Mouse (Mus musculus): ENCODE data around the gene Ruvbl2. TPM values are rescaled to one million over a fixed set of nuclear protein-coding genes. Genes with fewer than 3 reads are reported as not detected.

Gene Ruvbl2
- total RNA-seq, 2 experiments from 2014 or later: 25.2 to 26.5 TPM

DNA sequence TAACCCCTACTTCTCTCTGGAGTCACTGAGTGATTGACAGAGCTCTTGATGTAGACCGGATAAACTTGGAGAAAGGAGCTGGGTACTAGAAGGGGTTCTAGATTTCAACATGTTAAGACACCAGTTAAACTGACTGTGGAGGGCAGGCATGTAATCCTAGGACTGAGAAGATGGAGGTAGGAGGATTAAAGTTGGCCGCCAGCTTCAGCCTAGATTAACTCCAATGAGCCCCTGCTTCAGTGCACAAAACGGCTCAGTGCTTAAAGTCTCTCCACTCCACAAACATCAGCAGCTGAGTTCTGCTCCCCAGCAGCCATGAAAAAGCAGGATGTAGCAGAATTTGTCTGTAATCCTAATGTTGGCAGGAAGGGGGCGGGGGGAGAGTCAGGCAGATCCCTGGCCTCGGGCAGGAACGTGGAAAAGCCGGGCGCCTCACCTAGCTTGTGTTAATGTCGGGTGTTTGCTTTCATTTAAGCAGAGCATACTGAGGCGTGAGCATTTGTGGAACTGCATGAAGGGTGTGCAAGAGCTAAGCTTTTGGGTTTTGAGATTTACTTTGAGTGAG is 36.3 kb downstream of the Ruvbl2 start:
- no peak for DNase-seq

DNA sequence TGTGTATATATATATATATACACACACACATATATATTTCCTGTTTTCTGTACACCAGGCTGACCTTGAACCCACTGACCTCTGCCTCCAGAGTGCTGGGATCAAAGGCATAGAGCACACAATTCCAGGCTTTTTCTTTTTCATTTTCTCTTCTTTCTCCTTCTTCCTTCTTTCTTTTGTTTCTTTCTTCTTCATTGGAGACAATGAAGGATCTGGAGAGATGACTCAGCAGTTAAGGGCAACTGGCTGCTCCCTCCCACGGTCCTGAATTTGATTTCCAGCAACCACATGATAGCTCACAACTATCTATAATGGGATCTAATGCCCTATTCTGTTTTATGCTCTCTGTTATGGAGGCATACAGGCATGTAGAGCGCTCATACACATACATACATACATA is 41.1 kb downstream of the Ruvbl2 start:
- no peak for DNase-seq

DNA sequence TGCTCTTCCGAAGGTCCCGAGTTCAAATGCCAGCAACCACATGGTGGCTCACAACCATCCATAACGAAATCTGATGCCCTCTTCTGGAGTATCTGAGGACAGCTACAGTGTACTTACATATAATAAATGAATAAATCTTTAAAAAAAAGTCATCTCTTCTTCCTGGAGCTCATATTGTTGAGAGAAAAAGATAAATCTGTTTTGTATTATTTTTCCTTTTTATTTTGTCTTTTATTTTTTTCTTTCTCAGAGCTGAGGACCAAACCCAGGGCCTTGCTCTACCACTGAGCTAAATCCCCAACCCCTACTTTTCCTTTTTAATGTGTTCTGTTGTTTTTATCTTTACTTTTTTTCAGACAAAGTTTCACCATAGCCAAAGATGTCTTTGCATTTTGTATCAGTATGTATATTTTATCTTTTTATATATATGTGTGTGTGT is 41.5 kb downstream of the Ruvbl2 start:
- peak in 1 of 2 experiments; percentile 21 for DNase-seq

- DNase-seq: peak; percentile 100
Observed at GRCm38 (mm10) chr7:45395578-45396336, 42.1 kb downstream of the Ruvbl2 start, which contains the start of gene Snrnp70. Snrnp70 (minus strand) TSS chr7:45395742.

DNA sequence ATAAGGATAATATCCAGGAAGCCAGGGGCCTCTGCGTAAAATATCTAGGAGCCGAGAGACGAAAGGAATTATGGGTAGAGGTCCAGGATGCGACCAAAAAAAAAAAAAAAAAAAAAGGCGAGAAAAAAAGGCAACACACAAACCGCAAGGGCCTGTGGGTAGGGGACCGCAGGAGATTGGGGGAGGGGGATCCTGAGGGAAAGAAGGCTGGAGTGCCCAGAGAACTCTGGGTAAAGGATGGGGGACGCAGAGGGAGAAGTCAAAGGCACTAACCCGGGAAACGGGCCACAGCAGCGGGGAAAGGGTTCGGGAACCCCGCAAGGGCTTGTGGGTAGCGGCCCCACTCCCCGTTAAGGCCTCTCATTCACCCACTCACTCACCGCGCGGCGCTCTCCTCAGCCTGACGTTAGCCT is 42.8 kb downstream of the Ruvbl2 start:
- no peak for DNase-seq

- no peak for DNase-seq
Observed at GRCm38 (mm10) chr7:45386077-45386476, 51.8 kb downstream of the Ruvbl2 start.

DNA sequence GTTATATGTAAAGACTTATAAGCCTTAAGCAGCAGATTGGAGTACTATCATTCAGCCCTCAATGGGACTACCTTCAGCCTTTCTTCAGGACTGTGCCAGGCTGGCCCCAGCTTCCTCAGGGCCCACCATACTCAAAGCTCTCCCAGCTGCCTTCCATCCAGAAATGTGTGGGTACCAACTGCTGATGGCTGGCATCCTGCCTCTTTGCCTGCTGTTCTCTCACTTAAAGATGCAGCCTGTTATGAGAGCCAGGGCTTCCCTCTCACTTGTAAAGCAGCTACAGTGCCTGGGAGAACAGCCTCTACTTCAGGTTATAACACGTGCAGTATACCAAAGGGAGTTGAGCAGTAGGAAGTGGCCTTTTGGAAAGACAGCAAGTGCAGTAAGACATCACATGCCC is 61.8 kb downstream of the Ruvbl2 start:
- no peak for DNase-seq

DNA sequence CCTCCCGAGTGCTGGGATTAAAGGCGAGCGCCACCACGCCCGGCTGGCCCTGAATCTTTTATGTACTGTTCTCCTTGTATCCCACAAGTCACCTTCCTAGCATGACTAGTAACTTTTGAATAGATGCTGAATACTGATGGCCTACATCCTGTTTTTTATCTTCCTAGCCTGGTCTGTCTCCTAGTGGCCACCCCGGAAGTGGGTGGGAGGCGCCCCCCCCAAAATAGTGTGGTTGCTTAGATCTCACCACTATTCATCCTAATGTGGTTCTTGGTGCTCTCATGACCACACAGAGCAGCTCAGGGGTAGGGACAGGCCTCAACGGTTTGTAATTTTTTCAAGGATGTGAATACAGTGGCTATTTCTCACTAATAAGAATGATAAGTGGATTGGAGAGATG is 63.3 kb downstream of the Ruvbl2 start:
- no peak for DNase-seq

DNA sequence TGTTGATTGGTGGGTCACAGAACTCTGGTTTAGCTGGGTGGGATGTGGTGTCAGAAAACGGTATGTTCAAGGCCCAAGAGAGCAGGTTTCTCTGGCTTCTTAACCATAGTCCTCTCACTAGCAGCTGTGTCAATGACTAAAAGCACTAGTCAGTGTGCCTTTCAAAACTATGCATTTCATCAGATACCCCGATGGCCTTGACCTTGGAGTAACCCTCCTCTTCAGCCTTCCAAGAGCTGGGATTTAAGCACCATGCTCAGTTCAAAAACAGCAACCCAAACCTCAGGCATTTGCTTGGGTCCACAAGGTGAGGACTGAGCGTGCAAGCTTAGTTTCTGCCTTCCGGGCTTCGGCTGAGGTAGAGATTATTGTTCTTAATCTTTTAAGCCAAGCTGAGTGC is 65.5 kb downstream of the Ruvbl2 start:
- DNase-seq: no peak

Small RNA genes lying within 50 kb of the gene (microRNA-seq; reads per million reads assigned to microRNA genes)
- 0 to 0.27 reads per million in 2 experiments for gene Gm22133

Other genes starting within 250 kb of the Ruvbl2 start
- under 1 TPM in 1 of 2 experiments, not detected in 1; 0.46 TPM for gene Ccdc155, start 233.2 kb downstream of the Ruvbl2 start, total RNA-seq (2021)
- gene Dkkl1, start 225.9 kb downstream of the Ruvbl2 start, total RNA-seq (2021): not detected
- gene Tead2, start 222.3 kb downstream of the Ruvbl2 start, total RNA-seq (2021): 1 to 10 TPM; 6.4 to 7.7 TPM
- 10 to 100 TPM in 1 of 2 experiments, 1 to 10 TPM in 1; 2.6 to 12.8 TPM for gene Cd37, start 199.0 kb downstream of the Ruvbl2 start, total RNA-seq (2021)
- not detected for gene Slc6a16, start 197.0 kb downstream of the Ruvbl2 start, total RNA-seq (2021)
- gene Slc6a21, start 160.6 kb downstream of the Ruvbl2 start, total RNA-seq (2021): not detected
- 10 to 100 TPM; 20.0 to 27.9 TPM for gene Trpm4, start 104.3 kb downstream of the Ruvbl2 start, total RNA-seq (2021)
- 100 to 1,000 TPM; 954 to 975 TPM for gene Hrc, start 102.8 kb downstream of the Ruvbl2 start, total RNA-seq (2021)
- gene Ppfia3, start 71.1 kb downstream of the Ruvbl2 start, total RNA-seq (2021): under 1 TPM in 1 of 2 experiments, not detected in 1; 0.33 TPM
- gene Lin7b, start 67.5 kb downstream of the Ruvbl2 start, total RNA-seq (2021): 1 to 10 TPM; 1.7 to 2.3 TPM
- gene Snrnp70, start 42.4 kb downstream of the Ruvbl2 start, total RNA-seq (2021): 10 to 100 TPM; 81.1 to 85.7 TPM
- 1 to 10 TPM; 6.1 to 7.4 TPM for gene Kcna7, start 32.4 kb downstream of the Ruvbl2 start, total RNA-seq (2021)
- gene Ntf5, start 24.4 kb downstream of the Ruvbl2 start, total RNA-seq (2021): under 1 TPM; 0.25 to 0.28 TPM
- gene Lhb, start 17.3 kb downstream of the Ruvbl2 start, total RNA-seq (2021): not detected
- 100 to 1,000 TPM in 1 of 2 experiments, 10 to 100 TPM in 1; 99.2 to 105 TPM for gene Gys1, start 3.3 kb downstream of the Ruvbl2 start, total RNA-seq (2021)
- gene Ftl1, start 21.8 kb upstream of the Ruvbl2 start, total RNA-seq (2021): 100 to 1,000 TPM; 287 to 382 TPM
- 10 to 100 TPM; 23.4 to 24.1 TPM for gene Bax, start 28.8 kb upstream of the Ruvbl2 start, total RNA-seq (2021)
- not detected for gene Tulp2, start 43.8 kb upstream of the Ruvbl2 start, total RNA-seq (2021)
- gene Gm45808, start 48.7 kb upstream of the Ruvbl2 start, total RNA-seq (2021): 10 to 100 TPM in 1 of 2 experiments, 1 to 10 TPM in 1; 8.7 to 12.3 TPM
- gene Dhdh, start 50.7 kb upstream of the Ruvbl2 start, total RNA-seq (2021): 10 to 100 TPM in 1 of 2 experiments, 1 to 10 TPM in 1; 7.9 to 13.1 TPM
- gene Nucb1, start 72.3 kb upstream of the Ruvbl2 start, total RNA-seq (2021): 100 to 1,000 TPM; 129 to 143 TPM
- 10 to 100 TPM; 31.6 to 33.7 TPM for gene Ppp1r15a, start 88.2 kb upstream of the Ruvbl2 start, total RNA-seq (2021)
- gene Plekha4, start 88.2 kb upstream of the Ruvbl2 start, total RNA-seq (2021): 1 to 10 TPM; 2.0 to 2.5 TPM
- gene Hsd17b14, start 116.8 kb upstream of the Ruvbl2 start, total RNA-seq (2021): under 1 TPM in 1 of 2 experiments, not detected in 1; 0.41 TPM
- 100 to 1,000 TPM; 225 to 264 TPM for gene Bcat2, start 132.1 kb upstream of the Ruvbl2 start, total RNA-seq (2021)
- gene Fgf21, start 177.4 kb upstream of the Ruvbl2 start, total RNA-seq (2021): not detected
- gene Fut1, start 179.2 kb upstream of the Ruvbl2 start, total RNA-seq (2021): not detected
- under 1 TPM; 0.17 to 0.26 TPM for gene Izumo1, start 183.7 kb upstream of the Ruvbl2 start, total RNA-seq (2021)
- 10 to 100 TPM; 21.6 to 26.8 TPM for gene Rasip1, start 189.4 kb upstream of the Ruvbl2 start, total RNA-seq (2021)
- 1 to 10 TPM; 2.4 to 2.6 TPM for gene Mamstr, start 201.9 kb upstream of the Ruvbl2 start, total RNA-seq (2021)
- under 1 TPM; 0.42 to 0.46 TPM for gene Fut2, start 228.3 kb upstream of the Ruvbl2 start, total RNA-seq (2021)
- not detected for gene Ntn5, start 245.9 kb upstream of the Ruvbl2 start, total RNA-seq (2021)

All from heart, adult 18-20 months (tissue).